Mouse (Mus musculus): ENCODE measurements around the gene Stx11.
"Not testable (repeated sequence)": the region's sequence is repeated elsewhere in the genome, so short reads cannot be mapped to it uniquely, and the experiment has no call there.

The Stx11 gene

GRCm38 (mm10) chr10:12961546-12961945 is 2.6 kb downstream of the Stx11 start:
- DNase-seq (ENCODE audit: low spot score) = no peak

DNA sequence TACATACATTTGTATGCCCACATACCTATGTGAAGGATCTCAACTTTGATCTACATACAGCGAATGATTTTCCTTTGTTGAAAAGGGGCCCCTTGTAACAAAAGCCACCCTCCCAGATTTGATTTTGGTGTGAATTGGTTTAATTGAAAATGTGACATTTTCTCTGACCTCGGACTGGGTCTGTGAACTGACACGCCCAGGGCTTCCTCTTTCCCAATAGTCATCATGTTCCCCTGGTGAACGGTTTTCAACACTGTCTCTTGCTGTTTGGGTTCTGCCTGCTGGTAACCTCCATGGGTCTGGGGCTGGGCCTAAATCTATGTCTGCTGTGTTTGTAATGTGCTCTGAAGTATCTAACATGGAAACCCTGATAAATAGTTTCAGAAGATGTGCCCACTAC is 6.8 kb downstream of the Stx11 start:
- DNase-seq (ENCODE audit: low spot score) = no peak

DNA sequence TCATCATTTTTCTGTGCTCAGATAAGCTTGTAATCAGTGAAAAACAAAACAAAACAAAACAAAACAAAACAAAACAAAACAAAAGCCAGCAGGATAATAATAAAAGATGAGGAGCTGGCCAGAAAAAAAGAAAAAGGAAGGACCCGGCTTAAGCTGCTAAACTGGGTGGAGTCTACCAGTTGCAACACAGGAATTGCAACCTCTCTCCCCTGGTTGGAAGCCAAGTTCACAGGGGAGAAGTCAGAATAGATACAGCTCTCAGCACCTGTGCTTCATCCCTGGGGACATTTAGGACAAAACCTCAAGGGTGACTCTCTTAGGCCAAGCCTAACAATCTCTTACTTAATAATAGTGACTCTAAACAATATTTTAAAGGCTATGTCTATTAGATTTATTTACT is 8.3 kb downstream of the Stx11 start:
- no peak for DNase-seq (ENCODE audit: low spot score)

DNA sequence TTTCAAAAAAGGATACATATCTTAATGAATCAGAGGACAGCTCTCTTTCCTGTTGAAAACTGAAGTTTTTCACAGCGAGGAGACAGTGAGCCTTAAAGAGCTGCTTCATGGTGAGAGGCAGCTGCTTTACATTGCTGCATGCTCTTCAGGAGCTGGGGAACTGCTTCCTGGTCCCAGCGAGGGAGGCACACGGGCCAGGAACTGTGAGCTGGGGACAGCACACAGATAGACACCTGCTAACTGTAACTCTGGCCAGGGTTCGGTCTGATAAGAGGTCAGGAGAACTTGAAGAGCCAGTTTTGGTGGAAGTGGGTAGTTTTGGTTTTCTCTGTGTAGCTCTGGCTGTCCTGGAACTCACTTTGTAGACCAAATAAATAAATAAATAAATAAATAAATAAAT is 12.7 kb downstream of the Stx11 start:
- not testable (repeated sequence) for DNase-seq (ENCODE audit: low spot score)

DNA sequence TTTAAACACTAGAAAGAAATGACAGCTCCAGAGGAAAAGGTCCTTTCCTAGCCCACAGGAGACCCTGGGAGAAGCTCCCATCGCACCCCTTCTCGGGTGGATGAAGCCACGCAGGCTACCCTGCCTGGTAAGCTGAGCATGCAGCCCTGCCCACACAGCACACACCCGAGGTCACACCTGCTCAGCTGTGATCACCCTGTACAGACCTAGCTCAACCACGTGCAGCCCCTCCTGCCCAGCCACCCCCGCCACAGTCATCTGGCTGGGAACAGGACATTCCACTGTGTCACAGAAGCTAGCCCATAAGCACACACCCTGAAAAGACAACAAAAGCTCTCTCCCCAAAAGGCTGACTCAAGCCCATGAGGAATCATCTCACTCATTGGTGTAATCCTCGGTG is 14.8 kb downstream of the Stx11 start:
- no peak for DNase-seq (ENCODE audit: low spot score)

DNA sequence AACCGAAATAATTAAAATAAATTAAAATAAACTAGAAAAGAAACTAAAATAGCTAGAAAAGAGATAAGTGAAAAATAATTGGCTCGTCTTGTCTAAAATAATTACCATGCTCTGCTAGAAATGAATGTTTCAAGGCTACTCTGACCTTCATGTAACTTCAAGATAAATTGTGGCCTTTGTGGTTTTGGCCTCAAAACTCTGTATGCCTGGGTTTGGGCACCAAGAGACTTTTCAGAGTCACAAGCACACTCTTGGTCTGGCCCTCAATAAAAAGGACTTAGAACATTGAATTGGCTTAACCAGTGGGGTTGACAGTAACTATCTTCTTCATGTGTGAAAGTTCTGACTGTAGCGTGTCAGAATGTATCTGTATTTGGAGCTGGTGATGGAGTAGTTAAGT is 16.5 kb downstream of the Stx11 start:
- DNase-seq (ENCODE audit: low spot score) = no peak

- no peak for DNase-seq (ENCODE audit: low spot score)
Observed at GRCm38 (mm10) chr10:12941018-12941761, 22.9 kb downstream of the Stx11 start.

- no peak for DNase-seq (ENCODE audit: low spot score)
Observed at GRCm38 (mm10) chr10:12938763-12939162, 25.3 kb downstream of the Stx11 start.

GRCm38 (mm10) chr10:12936079-12936478 is 28.0 kb downstream of the Stx11 start:
- no peak for DNase-seq (ENCODE audit: low spot score)

DNA sequence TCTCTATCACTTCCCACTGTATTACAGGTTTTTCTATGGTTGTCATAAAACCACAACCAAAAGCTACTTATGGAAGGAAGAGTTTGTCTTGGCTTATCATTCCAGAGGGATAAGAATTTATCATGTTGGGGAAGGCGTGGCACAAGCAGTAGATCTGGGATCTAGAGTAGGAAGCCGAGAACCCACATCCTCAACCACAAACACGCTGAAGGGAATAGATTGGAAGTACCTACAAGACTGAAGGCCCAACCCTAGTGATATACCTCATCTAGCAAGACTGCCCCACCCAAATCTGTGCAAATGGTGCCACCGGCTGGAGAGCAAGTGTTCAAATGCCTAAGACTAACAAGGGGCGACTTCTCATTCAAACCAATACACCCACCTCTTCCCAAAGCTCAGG is 28.5 kb downstream of the Stx11 start:
- DNase-seq (ENCODE audit: low spot score) = no peak

- DNase-seq (ENCODE audit: low spot score) = no peak
Observed at GRCm38 (mm10) chr10:12931492-12932400, 32.4 kb downstream of the Stx11 start.

DNA sequence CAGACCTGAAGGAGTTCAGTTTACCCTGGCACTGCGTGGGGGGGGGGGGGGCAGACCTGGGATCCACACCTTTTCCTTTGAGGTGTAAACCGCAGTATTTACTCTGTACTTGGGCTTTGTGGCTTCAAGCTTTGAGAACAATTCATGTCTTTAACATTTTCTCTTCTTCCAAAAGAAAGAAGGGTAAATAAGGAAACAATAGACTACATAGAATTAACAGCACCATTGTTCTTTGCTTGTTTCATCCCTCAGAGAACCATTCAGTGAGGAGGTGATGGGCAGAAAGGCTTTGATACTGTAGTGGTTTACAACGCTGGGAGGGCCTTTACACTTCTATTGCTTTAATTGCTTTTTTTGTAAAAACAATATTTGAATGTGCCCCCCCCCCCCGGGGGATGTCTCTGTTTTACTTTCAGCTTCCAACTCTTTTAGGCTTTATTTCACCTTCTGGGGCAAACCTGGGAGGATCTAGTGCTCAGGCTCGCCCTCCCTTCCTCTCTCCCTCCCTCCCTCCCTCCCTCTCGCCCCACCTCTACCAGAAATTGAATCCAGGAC is 33.7 kb downstream of the Stx11 start:
- DNase-seq (ENCODE audit: low spot score) = no peak

GRCm38 (mm10) chr10:12929857-12930174 is 34.3 kb downstream of the Stx11 start:
- DNase-seq (ENCODE audit: low spot score) = no peak

- no peak for DNase-seq (ENCODE audit: low spot score)
Observed at GRCm38 (mm10) chr10:12929149-12929856, 34.8 kb downstream of the Stx11 start.

DNA sequence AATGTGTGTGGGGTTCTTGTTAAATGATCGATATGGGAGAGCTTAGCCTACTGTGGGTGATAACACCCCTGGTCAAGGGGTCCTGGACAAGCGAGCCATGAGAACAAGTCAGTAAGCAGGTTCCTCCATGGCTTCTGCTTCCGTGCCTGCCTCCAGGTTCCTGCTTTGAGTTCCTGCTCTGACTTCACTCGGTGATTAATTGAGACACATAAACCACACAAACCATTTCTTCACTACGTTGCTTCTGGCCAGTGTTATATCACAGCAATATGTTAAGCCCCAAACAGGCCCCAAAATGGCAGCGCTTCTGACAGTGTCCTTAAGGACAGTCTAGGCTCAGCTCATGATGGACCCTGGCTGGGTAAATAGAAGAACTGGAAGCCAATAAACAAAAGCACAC is 35.9 kb downstream of the Stx11 start:
- DNase-seq (ENCODE audit: low spot score) = no peak

GRCm38 (mm10) chr10:12922574-12923353 is 41.3 kb downstream of the Stx11 start:
- DNase-seq (ENCODE audit: low spot score) = peak; percentile 99

- no peak for DNase-seq (ENCODE audit: low spot score)
Observed at GRCm38 (mm10) chr10:12922077-12922573, 42.0 kb downstream of the Stx11 start.

DNA sequence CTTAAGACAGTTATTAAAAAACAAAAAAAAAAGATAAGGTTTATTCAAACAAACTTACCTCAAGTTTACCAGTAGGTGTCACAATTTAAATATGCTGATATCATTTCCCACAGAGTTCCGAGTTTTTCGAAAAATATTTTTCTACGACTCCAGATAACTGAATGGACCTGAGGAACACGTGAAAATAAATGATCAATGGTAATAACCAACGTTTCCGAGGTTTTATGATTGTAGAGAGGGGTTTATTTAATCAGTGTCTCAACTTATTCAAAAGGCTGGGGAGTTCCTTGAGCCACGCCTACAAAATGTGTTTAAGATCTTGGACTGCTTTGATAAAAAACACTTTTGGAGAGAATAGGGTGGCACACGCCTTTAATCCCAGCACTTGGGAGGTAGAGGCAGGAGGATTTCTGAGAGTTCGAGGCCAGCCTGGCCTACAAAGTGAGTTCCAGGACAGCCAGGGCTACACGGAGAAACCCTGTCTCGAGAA is 42.5 kb downstream of the Stx11 start:
- no peak for DNase-seq (ENCODE audit: low spot score)

- no peak for DNase-seq (ENCODE audit: low spot score)
Observed at GRCm38 (mm10) chr10:12919287-12919686, 44.8 kb downstream of the Stx11 start.

- DNase-seq (ENCODE audit: low spot score) = no peak
Observed at GRCm38 (mm10) chr10:12917626-12918025, 46.5 kb downstream of the Stx11 start.

GRCm38 (mm10) chr10:12916376-12916775 is 47.7 kb downstream of the Stx11 start:
- no peak for DNase-seq (ENCODE audit: low spot score)

All from ovary, postnatal 14 days (tissue).